Mouse (Mus musculus): Measurements from ENCODE around the gene Olfr832. TPM values are rescaled to one million over a fixed set of nuclear protein-coding genes. Genes with fewer than 3 reads are reported as not detected.
"Not testable (repeated sequence)": the region's sequence is repeated elsewhere in the genome, so short reads cannot be mapped to it uniquely, and the experiment has no call there.

Gene Olfr832
- not detected in 2 replicates for polyA plus RNA-seq (2015; fragmentation: Nextera tagmentation; extraction: Ambion mirVana)

- H3K9ac ChIP-seq; H3K36me3 ChIP-seq; H3K4me1 ChIP-seq; H3K27ac ChIP-seq; ATAC-seq (ENCODE audit: borderline replicate concordance, extremely low read depth, low FRiP score, low TSS enrichment); H3K9me3 ChIP-seq; H3K27me3 ChIP-seq; H3K4me2 ChIP-seq; H3K4me3 ChIP-seq: not testable (repeated sequence)
- WGBS, result 76% methylated on average over 2 of the region's 2 CpGs
These were observed at the start of gene Olfr832 for GRCm38 (mm10) chr9:18936822-18937221. Gene Olfr832, plus strand, starts transcription at chr9:18937122.

DNA sequence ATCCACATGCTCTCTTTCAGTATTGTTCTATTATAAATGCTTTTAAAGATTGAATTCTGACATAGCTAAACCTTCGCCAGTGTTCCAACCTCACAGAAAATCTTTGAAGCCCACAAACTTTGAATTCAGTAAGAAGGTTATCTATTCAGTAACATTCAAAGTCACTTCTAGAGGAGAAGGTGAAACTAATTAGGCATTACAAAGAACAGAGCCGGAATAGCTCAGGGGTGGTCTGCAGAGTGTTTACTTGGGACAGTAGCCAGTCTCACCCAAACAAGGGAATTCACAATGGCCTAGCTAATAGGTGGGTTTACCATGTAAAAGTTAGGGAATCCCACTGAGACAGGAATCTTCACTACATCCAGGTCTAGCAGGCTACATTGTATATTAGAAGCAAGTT lies 29.2 kb upstream of the Olfr832 start:
- not testable (repeated sequence) for H3K9me3 ChIP-seq; H3K4me3 ChIP-seq; ATAC-seq (ENCODE audit: borderline replicate concordance, extremely low read depth, low FRiP score, low TSS enrichment); H3K36me3 ChIP-seq; H3K27me3 ChIP-seq; H3K9ac ChIP-seq; H3K4me2 ChIP-seq; H3K27ac ChIP-seq; H3K4me1 ChIP-seq
- WGBS, result 71% methylated on average over 2 of the region's 2 CpGs

DNA sequence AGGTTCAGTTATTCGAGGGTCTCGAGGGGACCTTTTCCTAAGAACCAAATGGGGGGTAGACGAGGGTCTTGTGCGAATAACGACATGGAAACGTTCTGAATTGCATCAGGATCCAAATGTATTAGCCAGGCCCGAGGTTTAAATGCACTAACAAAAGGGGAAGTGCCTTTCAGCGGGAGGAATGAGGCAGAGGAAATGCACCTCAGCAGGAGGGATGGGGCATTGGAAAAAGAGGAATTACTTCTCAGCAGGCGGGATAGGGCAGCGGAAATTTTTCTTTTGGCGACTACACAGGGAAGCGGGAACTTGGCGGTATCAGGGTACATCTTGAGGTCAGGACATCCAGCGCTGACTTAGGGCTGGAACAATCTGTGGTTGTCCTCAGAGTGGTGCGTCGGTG lies 9.0 kb upstream of the Olfr832 start:
- not testable (repeated sequence) for H3K9ac ChIP-seq; H3K4me3 ChIP-seq; H3K4me2 ChIP-seq; H3K4me1 ChIP-seq; ATAC-seq (ENCODE audit: borderline replicate concordance, extremely low read depth, low FRiP score, low TSS enrichment); H3K27me3 ChIP-seq; H3K27ac ChIP-seq; H3K36me3 ChIP-seq; H3K9me3 ChIP-seq
- WGBS, result 86% methylated on average over 14 of the region's 16 CpGs

GRCm38 (mm10) chr9:18962021-18962420 lies 25.1 kb downstream of the Olfr832 start:
- Histone ChIP-seq H3K9me3 (no peaks in the 10 kb centered on the region), H3K27me3 (no peaks in the 10 kb centered on the region), H3K4me2 (no peak overlapping the region), H3K27ac (no peak overlapping the region), H3K4me1 (no peaks in the 10 kb centered on the region), H3K9ac (no peak overlapping the region), H3K36me3 (no peaks in the 10 kb centered on the region), H3K4me3 (no peak overlapping the region)
- ATAC-seq (ENCODE audit: borderline replicate concordance, extremely low read depth, low FRiP score, low TSS enrichment), result no peak

DNA sequence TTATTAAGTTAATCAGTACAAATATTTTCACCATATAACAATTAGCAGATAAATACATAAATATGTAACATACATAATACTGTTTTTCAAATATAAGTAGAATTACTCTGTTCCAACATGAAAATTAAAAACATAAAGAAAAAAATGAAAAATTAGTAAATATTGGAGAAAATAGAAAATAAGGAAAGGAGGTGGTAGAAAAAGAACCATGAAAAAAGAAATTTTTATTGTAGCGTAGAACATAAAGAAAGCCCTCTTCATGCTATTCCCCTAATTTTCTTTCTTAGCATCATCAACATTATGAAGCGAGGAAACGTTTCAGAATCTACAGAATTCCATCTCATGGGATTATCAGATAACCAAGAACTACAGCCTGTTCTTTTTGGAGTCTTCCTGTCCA lies 50.8 kb downstream of the Olfr832 start, which contains the start of gene Olfr834:
TSS of gene Olfr834 (plus strand) at position 301 of the 400 bp plus-strand sequence.
- no peaks in the 10 kb centered on the region for H3K27me3 ChIP-seq
- WGBS, result 78% methylated on average over 3 of the region's 3 CpGs
- H3K4me2 ChIP-seq, result no peak within 1 kb of the TSS
- H3K9ac ChIP-seq, result no peak within 1 kb of the TSS
- no peak within 1 kb of the TSS for H3K4me3 ChIP-seq
- H3K27ac ChIP-seq, result no peak within 1 kb of the TSS
- H3K9me3 ChIP-seq, result no peaks in the 10 kb centered on the region
- ATAC-seq (ENCODE audit: borderline replicate concordance, extremely low read depth, low FRiP score, low TSS enrichment), result no peak
- H3K36me3 ChIP-seq, result no peaks in the 10 kb centered on the region
- no peaks in the 10 kb centered on the region for H3K4me1 ChIP-seq

Other genes with a start within 250 kb of the Olfr832 start
- not detected in 2 replicates for gene Olfr24, start 173.1 kb upstream of the Olfr832 start, polyA plus RNA-seq (2015; fragmentation: Nextera tagmentation; extraction: Ambion mirVana)
- gene Olfr828, start 117.6 kb upstream of the Olfr832 start, polyA plus RNA-seq (2015; fragmentation: Nextera tagmentation; extraction: Ambion mirVana), result not detected in 2 replicates
- gene Olfr829, start 82.2 kb upstream of the Olfr832 start, polyA plus RNA-seq (2015; fragmentation: Nextera tagmentation; extraction: Ambion mirVana), result not detected in 2 replicates
- gene Olfr830, start 62.4 kb upstream of the Olfr832 start, polyA plus RNA-seq (2015; fragmentation: Nextera tagmentation; extraction: Ambion mirVana), result not detected in 2 replicates
- gene Olfr834, start 50.9 kb downstream of the Olfr832 start, polyA plus RNA-seq (2015; fragmentation: Nextera tagmentation; extraction: Ambion mirVana), result not detected in 2 replicates
- not detected in 2 replicates for gene Olfr835, start 95.6 kb downstream of the Olfr832 start, polyA plus RNA-seq (2015; fragmentation: Nextera tagmentation; extraction: Ambion mirVana)
- gene Olfr836, start 183.3 kb downstream of the Olfr832 start, polyA plus RNA-seq (2015; fragmentation: Nextera tagmentation; extraction: Ambion mirVana), result not detected in 2 replicates
- not detected in 2 replicates for gene Olfr837, start 199.2 kb downstream of the Olfr832 start, polyA plus RNA-seq (2015; fragmentation: Nextera tagmentation; extraction: Ambion mirVana)
- gene Olfr839-ps1, start 240.2 kb downstream of the Olfr832 start, polyA plus RNA-seq (2015; fragmentation: Nextera tagmentation; extraction: Ambion mirVana), result not detected in 2 replicates

All from lung, embryonic 15.5 days (tissue).